Mouse (Mus musculus) kidney, postnatal 36 days (tissue): ENCODE results near the gene Samd8.

Experiments used
- DNase-seq, 2 experiments: peaks; one replicate each; pipeline ENCODE4 v3.0.0; 2021 to 2022; ENCODE audit warnings: mixed read lengths in 2 of 2

Gene Samd8

DNA sequence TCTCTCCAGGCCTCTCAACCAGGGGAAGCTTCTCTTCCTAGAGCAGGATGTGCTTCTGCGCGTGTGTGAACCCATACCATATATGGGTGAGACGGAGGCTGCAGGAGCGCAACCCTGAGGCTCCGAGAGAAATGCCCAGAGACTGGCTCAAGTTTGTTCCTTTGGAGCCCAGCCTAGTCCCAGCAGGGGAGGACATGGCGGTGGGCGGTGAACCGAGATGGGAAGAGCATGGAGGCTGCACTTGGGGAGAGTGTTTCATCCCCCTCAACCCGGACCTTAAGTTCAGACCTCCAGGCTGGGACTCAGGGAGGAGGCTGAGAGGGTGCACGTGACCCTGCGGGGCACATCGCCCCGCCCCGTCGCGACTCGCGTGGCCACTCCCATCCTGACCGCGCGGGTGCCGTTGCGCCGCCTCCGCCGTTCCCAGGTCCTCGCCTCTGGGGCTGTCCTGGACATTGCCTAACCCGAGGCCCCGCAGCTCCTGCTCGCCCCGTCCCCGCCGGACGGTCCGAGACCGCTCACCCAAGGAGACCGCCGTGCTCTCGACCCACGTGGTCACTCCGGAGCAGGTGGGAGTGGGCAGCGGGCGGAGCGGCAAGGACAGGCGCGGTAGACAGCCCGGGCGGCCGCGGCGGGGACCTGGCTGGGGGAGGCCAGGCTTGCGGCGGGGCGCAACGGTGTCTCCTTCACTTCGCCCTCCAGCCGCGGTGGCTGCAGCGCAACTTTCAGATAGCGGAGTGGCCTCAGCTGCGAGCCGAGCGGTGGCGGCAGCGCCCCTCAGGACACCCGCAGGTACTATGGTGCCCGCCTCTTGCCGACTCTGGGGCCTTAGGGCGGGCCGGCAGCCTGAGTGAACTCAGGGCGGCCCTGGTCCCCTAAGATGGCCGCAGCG lies 80.8 kb downstream of the Samd8 start:
- DNase-seq = peak; percentile 96 to 98

DNA sequence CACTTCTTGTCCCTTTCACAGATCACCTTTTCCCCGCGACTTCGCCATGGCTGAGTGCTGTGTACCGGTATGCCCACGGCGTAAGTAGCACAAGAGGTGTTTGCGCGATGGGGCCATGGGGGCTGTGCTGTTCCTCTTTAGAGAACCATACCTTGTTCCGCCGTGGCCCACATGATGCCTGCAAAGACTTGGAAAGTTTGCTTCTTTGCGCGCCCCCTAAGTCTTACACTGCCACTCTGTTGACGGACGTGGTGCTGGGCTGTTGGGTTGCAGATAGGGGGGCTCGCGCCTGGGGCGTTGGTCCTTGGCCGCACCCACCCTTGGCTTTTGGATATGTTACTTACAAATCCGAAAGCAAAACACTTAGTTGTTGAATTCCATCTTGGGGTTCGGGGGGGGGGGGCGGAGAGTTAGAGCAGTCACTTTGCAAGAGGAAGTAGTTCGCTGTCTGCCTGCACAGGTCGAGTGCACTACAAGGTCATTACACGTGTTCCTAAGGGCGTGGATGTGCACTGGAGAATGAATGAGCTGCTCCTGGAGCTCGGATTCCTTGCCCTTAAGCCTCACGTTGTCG lies 81.6 kb downstream of the Samd8 start:
- DNase-seq = peak; percentile 42 to 53

DNA sequence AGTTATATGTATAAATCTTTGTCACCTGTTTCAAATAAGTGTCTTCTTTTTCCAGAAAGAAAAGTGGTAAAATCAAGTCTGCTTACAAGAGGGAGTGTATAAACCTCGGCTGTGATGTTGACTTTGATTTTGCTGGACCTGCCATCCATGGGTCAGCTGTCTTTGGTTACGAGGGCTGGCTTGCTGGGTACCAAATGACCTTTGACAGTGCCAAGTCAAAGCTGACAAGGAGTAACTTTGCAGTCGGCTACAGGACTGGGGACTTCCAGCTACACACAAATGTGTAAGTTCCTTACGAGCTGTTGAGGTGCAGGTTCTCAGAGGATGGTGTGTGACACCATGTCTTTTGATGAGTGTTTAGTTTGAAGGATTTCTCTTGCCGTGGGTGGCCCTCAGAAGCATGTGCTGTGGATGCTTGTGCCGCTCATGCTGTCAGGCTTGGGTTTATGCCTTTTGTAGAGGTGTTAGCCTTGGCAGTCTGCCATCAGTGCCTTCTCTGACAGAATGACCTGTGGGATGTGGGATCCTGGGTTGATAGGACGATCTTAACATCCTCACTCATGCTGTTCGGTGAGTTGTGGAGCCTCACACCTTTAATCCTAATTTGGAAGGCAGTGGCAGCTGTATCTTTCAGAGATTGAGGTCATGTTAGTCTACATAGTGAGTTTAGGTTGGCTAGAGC lies 88.1 kb downstream of the Samd8 start:
- DNase-seq = peak in 1 of 2 experiments; percentile 47

DNA sequence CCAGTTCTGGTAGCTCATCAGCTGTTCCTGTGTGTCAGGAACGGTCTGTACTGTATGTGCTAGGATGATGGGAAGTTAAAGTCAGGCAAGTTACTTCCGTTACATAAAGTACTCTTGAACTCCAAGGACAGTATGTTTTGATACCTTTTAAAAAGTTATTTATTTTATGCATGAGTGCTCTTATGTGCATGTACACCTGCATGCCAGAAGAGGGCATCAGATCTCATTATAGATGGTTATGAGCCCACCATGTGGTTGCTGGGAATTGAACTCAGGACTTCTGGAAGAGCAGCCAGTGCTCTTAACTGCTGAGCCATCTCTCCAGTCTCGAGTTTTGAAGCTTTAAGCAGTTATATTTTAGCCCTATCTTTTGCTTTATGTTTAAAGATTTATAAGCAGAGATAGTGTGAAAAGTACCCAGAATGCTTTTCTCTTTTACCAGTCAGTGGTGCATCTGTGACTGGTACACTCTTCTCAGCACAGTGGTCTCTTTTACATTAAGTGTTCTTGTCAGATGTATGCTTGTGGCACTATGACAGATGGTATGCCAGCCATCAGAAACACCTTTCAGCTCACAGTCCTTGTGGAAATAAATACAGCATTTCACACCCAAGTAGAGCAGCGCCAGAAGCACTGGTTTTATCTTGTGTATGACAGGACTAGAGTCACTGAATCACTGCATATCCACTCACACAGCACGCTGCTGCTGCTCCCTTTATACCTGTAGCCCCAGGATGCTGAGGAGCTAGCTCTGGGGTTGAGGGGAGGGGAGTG lies 91.7 kb downstream of the Samd8 start:
- no peak for DNase-seq

DNA sequence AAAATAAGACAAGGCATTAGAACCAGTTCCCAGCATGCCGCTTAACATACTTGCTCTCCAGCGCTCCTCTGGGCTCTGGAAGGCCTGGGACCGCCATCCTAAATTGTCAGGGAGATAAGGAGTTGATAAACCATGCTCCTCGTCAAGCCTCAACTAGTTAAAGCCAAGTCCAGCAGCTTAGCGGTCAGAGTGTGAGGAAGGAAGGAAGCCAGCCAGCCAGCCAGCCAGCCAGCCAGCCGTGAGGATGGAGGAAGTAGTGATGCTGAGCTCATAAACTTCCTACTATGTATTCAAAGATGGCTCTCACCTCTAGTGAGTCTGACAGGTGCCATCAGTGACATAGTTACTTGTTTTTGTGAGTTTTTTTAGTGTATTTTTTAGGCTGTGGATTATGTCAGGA lies 92.9 kb downstream of the Samd8 start:
- no peak for DNase-seq

DNA sequence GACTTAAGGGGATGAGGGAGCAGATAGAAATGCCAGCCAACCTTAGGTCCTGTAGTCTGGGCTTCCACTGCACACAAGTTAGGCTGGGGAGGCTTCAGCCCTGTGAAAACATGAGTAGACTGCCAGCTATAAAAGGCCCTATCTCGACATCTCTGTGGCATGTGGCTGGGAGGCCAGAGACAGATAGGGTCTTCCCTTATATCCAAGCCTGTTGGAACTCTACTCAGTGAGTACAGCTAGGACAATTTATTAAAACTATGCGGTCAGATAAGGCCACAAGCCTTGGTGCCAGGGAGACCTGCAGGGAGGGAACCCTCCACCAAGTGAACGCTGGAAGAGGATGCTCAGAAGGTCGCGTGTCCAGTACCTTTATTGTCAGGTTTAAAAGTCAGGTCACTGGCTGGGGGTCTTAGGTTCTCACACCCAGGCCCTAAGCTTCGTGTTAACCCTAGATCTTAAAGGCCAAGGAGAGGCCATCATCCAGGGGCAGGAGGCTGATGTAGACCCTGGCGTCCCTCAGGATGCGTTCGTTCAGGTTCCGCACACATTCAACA lies 96.6 kb downstream of the Samd8 start:
- no peak for DNase-seq

DNA sequence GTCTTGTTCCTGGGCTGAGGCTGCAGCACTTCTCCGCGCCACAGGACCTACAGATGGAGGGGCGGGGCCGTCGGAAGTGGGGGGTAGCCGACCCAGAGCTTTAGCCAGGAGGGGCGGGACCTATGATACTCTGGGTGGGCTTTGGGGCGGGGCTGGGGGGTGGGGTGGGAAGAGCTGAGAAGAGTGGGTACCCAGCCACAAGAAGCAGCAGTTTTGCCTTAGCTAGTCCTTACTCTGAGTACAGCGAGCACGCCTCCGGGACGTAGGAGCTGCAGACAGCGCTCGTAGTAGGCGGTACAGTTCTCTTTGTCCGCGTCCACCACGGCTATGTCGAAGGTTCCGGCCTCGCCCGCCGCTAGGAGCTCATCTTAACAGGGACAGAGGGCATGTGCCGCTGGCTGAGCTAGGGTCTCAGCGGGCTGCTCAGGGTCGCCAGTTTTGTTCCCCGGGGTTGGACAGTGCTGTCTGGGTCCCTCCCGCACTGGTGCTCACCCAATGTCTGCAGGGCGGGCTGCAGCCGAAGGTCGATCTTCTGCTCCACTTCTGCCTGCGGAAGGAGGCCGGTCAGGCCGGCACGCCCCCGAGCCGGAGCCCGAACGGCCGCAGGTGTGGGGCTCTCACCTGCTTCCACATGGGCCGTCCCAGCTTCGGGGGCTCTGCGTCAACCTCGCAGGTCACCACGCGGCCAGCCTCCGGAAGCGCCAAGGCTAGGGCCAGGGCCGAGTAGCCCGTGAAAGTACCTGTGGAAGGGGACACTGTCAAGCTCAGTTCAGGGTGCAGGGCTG lies 97.2 kb downstream of the Samd8 start:
- peak; percentile 33 to 61 for DNase-seq
